Mouse (Mus musculus): ENCODE results near the gene 4930595D18Rik. TPM values are rescaled to one million over a fixed set of nuclear protein-coding genes. Genes with fewer than 3 reads are reported as not detected.
A peak's percentile ranks its signal among the peaks of the same experiment; 100 is the strongest.

Gene 4930595D18Rik
- polyA plus RNA-seq, 1 experiment from 2014 or later, result not detected

DNA sequence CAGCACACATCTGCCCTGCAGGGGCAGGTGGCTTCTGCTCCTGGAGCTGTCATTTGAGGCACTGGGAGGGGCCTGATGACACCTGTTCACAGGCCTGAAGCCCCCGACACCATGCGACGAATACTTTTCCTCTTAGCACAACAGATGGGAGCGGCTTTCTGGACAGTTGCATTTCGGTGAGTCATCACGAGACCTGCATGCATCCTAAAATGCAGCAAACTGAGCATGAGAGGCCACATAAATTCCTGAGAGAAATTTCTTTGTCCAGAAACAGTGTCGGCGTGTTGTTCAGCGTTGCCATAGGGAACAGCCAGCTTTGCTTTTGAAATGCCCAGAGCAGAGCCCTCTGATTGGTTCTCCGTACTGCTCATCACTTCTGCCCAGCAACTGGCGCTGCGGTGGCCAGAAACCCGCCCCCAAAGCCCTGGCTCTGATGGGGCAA is 20.0 kb downstream of the 4930595D18Rik start:
- Histone ChIP-seq H3K36me3 (ENCODE audit: control insufficient read depth, insufficient read depth) (no peaks in the 10 kb centered on the region), H3K9me3 (ENCODE audit: control insufficient read depth) (no peaks in the 10 kb centered on the region), H3K4me1 (replicated peaks; ENCODE audit: control insufficient read depth, insufficient read depth, low read length) (0 out of 2 replicates have a peak, but pooled peaks cover 4% of the 10 kb centered on the region), H3K4me2 (replicated peaks; ENCODE audit: low read depth) (peak overlapping the region; percentile 63), H3K27ac (ENCODE audit: low read depth, low read length) (no peak overlapping the region), H3K27me3 (replicated peaks; ENCODE audit: control insufficient read depth, insufficient read depth, low read length) (no peaks in the 10 kb centered on the region), H3K9ac (ENCODE audit: low read depth, low read length) (no peak overlapping the region), H3K4me3 (ENCODE audit: low read depth, low read length) (peak overlapping the region; percentile 26)
- ATAC-seq, result peak; percentile 65
- TF ChIP-seq CTCF (IDR thresholded peaks at IDR 0.05; ENCODE audit: low read depth), result no peak
- 3% methylated on average over 13 of the region's 13 CpGs for WGBS

GRCm38 (mm10) chr12:111162312-111163061 is 21.8 kb downstream of the 4930595D18Rik start:
- 19% methylated on average over 16 of the region's 16 CpGs for WGBS
- no peak overlapping the region for H3K27ac ChIP-seq (ENCODE audit: low read depth, low read length)

GRCm38 (mm10) chr12:111161943-111162311 is 22.4 kb downstream of the 4930595D18Rik start:
- TF ChIP-seq CTCF (IDR thresholded peaks at IDR 0.05; ENCODE audit: low read depth), result no peak
- H3K4me1 ChIP-seq (replicated peaks; ENCODE audit: control insufficient read depth, insufficient read depth, low read length), result 0 out of 2 replicates have a peak, but pooled peaks cover 4% of the 10 kb centered on the region
- peak overlapping the region; percentile 39 for H3K4me2 ChIP-seq (replicated peaks; ENCODE audit: low read depth)
- no peaks in the 10 kb centered on the region for H3K27me3 ChIP-seq (replicated peaks; ENCODE audit: control insufficient read depth, insufficient read depth, low read length)
- H3K4me3 ChIP-seq (ENCODE audit: low read depth, low read length), result no peak overlapping the region
- no peak overlapping the region; the same call in 1 of the 2 replicates for H3K27ac ChIP-seq (ENCODE audit: low read depth, low read length)
- H3K9ac ChIP-seq (ENCODE audit: low read depth, low read length), result no peak overlapping the region
- WGBS, result 45% methylated on average over 7 of the region's 7 CpGs
- H3K36me3 ChIP-seq (ENCODE audit: control insufficient read depth, insufficient read depth), result no peaks in the 10 kb centered on the region
- H3K9me3 ChIP-seq (ENCODE audit: control insufficient read depth), result no peaks in the 10 kb centered on the region
- no peak for ATAC-seq

More at GRCm38 (mm10) chr12:111162312-111163061, 21.8 kb downstream of the 4930595D18Rik start:
- no peak overlapping the region for H3K4me3 ChIP-seq (ENCODE audit: low read depth, low read length)
- no peaks in the 10 kb centered on the region for H3K9me3 ChIP-seq (ENCODE audit: control insufficient read depth)
- H3K4me1 ChIP-seq (replicated peaks; ENCODE audit: control insufficient read depth, insufficient read depth, low read length), result 0 out of 2 replicates have a peak, but pooled peaks cover 4% of the 10 kb centered on the region
- H3K4me2 ChIP-seq (replicated peaks; ENCODE audit: low read depth), result peak overlapping the region; percentile 39
- no peaks in the 10 kb centered on the region for H3K27me3 ChIP-seq (replicated peaks; ENCODE audit: control insufficient read depth, insufficient read depth, low read length)
- no peak for TF ChIP-seq CTCF (IDR thresholded peaks at IDR 0.05; ENCODE audit: low read depth)
- no peaks in the 10 kb centered on the region for H3K36me3 ChIP-seq (ENCODE audit: control insufficient read depth, insufficient read depth)
- H3K9ac ChIP-seq (ENCODE audit: low read depth, low read length), result no peak overlapping the region
- ATAC-seq, result no peak

DNA sequence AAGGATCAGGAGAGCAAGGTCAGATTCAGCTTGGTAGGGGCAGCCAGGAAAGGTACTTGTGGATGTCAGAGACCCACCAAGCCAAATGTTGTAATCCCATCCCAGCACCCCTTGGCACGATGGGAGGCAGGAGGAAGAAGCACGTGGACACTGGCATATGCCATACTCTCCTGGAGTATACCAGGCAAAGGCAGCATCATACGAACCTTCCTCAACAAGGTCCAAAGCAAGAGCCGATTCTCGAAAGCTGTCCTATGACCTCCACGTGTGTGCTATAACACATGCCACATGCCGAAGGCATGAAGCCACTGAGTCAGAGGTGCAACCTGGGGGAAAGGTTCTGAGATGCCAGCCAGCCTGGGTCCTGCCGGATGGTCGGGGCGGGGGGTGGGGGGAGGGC is 23.4 kb downstream of the 4930595D18Rik start:
- no peak overlapping the region for H3K4me2 ChIP-seq (replicated peaks; ENCODE audit: low read depth)
- no peak for TF ChIP-seq CTCF (IDR thresholded peaks at IDR 0.05; ENCODE audit: low read depth)
- H3K27ac ChIP-seq (ENCODE audit: low read depth, low read length), result no peak overlapping the region
- 91% methylated on average over 10 of the region's 10 CpGs for WGBS
- ATAC-seq, result no peak
- H3K4me3 ChIP-seq (ENCODE audit: low read depth, low read length), result no peak overlapping the region
- no peak overlapping the region for H3K9ac ChIP-seq (ENCODE audit: low read depth, low read length)
- H3K27me3 ChIP-seq (replicated peaks; ENCODE audit: control insufficient read depth, insufficient read depth, low read length), result no peaks in the 10 kb centered on the region
- H3K36me3 ChIP-seq (ENCODE audit: control insufficient read depth, insufficient read depth), result no peaks in the 10 kb centered on the region
- no peaks in the 10 kb centered on the region for H3K9me3 ChIP-seq (ENCODE audit: control insufficient read depth)
- 0 out of 2 replicates have a peak, but pooled peaks cover 4% of the 10 kb centered on the region for H3K4me1 ChIP-seq (replicated peaks; ENCODE audit: control insufficient read depth, insufficient read depth, low read length)

- TF ChIP-seq CTCF (IDR thresholded peaks at IDR 0.05; ENCODE audit: low read depth), result no peak
- no peak overlapping the region for H3K4me3 ChIP-seq (ENCODE audit: low read depth, low read length)
- H3K4me2 ChIP-seq (replicated peaks; ENCODE audit: low read depth), result no peak overlapping the region
- no peak overlapping the region for H3K27ac ChIP-seq (ENCODE audit: low read depth, low read length)
- no peaks in the 10 kb centered on the region for H3K27me3 ChIP-seq (replicated peaks; ENCODE audit: control insufficient read depth, insufficient read depth, low read length)
- 0 out of 2 replicates have a peak, but pooled peaks cover 4% of the 10 kb centered on the region for H3K4me1 ChIP-seq (replicated peaks; ENCODE audit: control insufficient read depth, insufficient read depth, low read length)
- H3K9ac ChIP-seq (ENCODE audit: low read depth, low read length), result no peak overlapping the region
- peak; percentile 7; the same call in 1 of the 2 replicates for ATAC-seq
- WGBS, result 28% methylated on average over 12 of the region's 12 CpGs
- no peaks in the 10 kb centered on the region for H3K36me3 ChIP-seq (ENCODE audit: control insufficient read depth, insufficient read depth)
- no peaks in the 10 kb centered on the region for H3K9me3 ChIP-seq (ENCODE audit: control insufficient read depth)
Observed at GRCm38 (mm10) chr12:111159659-111160428, 24.4 kb downstream of the 4930595D18Rik start.

- no peak for ATAC-seq
- no peak overlapping the region for H3K9ac ChIP-seq (ENCODE audit: low read depth, low read length)
- no peaks in the 10 kb centered on the region for H3K4me1 ChIP-seq (replicated peaks; ENCODE audit: control insufficient read depth, insufficient read depth, low read length)
- H3K4me3 ChIP-seq (ENCODE audit: low read depth, low read length), result no peak overlapping the region
- no peaks in the 10 kb centered on the region for H3K9me3 ChIP-seq (ENCODE audit: control insufficient read depth)
- 97% methylated on average over 1 of the region's 1 CpGs for WGBS
- no peak for TF ChIP-seq CTCF (IDR thresholded peaks at IDR 0.05; ENCODE audit: low read depth)
- H3K27ac ChIP-seq (ENCODE audit: low read depth, low read length), result no peak overlapping the region
- H3K36me3 ChIP-seq (ENCODE audit: control insufficient read depth, insufficient read depth), result no peaks in the 10 kb centered on the region
- no peak overlapping the region for H3K4me2 ChIP-seq (replicated peaks; ENCODE audit: low read depth)
- no peaks in the 10 kb centered on the region for H3K27me3 ChIP-seq (replicated peaks; ENCODE audit: control insufficient read depth, insufficient read depth, low read length)
Observed at GRCm38 (mm10) chr12:111155756-111156155, 28.5 kb downstream of the 4930595D18Rik start.

All from intestine, postnatal 0 days (tissue).